Mouse (Mus musculus) heart, postnatal 4 days (tissue): ENCODE measurements at regions not wholly inside any gene's neighbourhood (a gene's known extent, or its start where the extent isn't known, plus 50 kb on each side); places are given as distances from the start of the nearest gene placed in this dataset.

Experiments used
- DNase-seq: peaks from one replicate; pipeline ENCODE4 v3.0.0; 2021

GRCm38 (mm10) chr10:31076948-31077347 is 234.3 kb upstream of the Hey2 start:
- DNase-seq: no peak

DNA sequence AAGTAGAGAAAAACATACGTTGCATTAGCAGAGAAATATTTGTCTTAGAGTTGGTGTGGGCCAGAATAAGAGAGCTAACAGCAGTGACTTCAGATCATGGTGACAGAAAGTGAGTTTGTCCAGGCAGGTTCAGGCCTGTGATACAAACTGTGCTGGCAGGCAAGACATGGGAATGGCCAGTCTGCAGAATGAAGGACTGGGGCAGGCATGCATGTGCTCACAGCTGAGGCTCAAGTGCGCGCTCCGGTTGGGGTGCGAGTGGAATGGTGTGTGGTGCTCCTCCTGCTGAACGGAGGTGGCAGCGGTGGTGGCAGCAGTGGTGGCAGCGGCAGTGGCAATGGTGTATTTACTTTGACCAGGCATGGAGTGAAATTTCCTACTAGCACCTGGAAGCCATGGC is 233.8 kb upstream of the Hey2 start:
- no peak for DNase-seq

DNA sequence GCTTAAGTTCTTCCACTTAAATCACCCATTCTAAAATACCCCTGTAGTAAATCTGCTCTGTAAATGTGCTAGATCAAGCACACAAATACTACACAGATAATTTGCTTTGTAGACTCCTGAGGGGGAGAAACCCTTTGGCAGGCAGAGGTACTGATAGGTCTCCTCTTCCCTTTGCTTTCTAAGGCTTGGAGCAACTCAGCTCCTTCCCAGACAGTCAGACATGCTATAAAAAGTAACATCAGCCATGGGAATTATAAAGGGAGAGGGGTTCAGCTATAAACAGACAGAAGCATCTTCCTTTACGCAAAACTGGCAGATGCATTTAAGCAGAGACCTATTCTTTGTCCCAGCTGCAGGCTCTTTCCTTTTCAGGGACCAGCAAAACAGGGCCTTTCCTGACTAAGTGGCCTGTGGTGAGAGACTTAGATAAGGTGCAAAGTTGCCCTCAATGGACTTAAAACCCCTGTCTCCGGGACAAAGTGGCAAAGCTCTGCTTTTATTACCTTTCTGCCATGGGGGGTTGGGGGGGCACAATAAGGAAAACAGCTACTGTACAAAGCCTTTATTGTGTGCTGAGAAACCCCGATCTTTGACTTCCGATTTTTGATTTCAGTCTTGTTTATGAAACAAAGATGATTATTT is 231.5 kb upstream of the Hey2 start:
- no peak for DNase-seq

DNA sequence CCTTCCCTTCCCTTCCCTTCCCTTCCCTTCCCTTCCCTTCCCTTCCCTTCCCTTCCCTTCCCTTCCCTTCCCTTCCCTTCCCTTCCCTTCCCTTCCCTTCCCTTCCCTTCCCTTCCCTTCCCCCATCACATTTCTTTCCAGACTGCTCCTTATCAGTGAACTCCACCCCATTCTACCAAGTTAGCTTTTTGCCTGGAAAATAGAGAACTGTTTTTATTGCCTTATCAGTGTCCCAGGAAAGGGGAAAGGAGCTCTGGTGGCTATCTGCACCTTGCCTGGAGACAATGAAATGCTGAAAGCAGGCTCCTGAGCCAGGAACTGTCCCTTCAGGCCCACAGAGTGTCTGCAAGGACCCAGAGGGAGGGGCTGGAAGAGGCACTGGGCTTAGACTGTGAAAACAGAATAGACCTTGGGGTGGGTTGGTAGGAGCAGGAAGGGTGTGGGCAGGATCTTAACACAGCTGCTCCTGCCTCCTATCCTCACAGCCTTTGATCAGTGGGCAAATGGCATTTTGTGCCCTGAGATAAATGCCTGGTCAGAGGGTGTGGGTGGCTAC is 226.1 kb upstream of the Hey2 start:
- no peak for DNase-seq

DNA sequence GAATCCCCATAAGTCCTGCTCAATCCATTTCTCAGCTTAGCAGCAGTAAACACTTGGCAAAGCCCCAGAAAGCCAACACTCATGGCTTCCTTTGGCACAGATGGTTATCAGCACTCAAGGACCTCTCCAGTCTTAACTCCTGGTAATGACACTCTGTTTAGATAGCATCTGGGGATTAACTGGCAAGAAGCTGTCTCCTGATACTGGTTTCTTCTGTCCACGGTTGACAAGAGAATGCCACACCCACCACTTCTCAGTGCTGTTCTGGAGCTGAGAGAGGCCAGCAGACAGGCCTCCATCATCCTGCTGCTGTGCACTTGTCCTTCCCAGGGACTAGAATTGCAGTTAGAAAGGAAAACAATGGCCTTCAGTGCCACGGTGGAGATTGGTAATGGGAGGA is 220.1 kb upstream of the Hey2 start:
- DNase-seq: no peak

DNA sequence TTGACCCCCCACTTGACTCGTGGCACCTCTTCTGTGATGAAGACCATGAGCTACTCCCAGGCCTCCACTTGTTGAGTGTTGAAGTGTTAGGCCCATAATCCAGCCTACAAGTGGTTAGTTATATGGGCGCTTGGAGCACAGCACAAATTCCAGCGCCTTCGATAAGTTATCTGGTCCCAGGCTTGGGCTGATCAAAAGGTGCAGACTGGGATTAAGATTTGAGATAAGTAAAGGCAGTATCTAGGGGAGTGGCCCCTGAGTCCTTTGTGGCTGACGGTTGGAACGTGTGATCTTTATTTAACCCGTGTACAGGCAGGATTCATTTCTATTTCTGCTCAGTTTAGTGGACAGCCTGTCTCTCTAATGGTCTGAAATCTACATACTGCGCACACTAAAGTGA is 210.7 kb upstream of the Hey2 start:
- DNase-seq: no peak

DNA sequence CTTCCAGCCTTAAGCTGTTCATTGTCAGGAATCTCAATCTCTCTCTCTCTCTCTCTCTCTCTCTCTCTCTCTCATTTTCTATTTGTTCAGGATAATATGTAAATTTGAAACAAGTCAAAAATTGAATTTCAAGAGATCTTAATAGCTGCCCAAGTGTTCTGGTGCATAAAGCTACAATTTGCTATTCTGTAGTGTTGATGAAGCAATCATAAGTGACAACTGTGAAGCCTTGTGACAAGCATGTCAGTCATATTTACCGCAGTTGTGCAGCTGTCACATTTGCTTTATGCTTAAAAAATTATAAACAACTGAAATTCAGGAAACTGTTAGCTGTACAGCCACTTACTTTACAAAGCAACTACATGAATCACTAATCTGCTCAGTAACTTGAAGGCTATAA is 208.6 kb upstream of the Hey2 start:
- DNase-seq: no peak

GRCm38 (mm10) chr10:31049352-31049751 is 206.8 kb upstream of the Hey2 start:
- DNase-seq: no peak

- DNase-seq: no peak
Measured at GRCm38 (mm10) chr10:31035611-31036010, 193.0 kb upstream of the Hey2 start.

- DNase-seq: no peak
Measured at GRCm38 (mm10) chr10:31034782-31035181, 192.2 kb upstream of the Hey2 start.

DNA sequence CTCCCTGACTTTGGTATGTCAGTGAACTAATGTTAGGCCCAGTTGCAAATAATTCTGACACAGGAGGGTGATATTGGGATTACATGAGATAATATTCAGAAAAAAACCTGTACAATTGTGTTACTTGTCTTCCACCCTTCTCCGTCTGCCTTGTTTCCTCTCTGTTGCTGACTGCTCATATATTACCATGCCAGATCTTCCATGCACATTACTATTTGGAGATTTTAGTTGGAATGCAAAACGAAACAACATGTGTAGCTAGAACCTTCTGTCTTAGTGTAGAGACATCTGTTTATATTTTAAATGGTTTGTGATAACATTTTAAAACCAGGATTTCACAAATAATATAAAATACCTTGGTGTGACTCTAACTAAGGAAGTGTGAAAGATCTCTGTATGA is 188.1 kb upstream of the Hey2 start:
- DNase-seq: no peak

GRCm38 (mm10) chr10:31026440-31026839 is 183.8 kb upstream of the Hey2 start:
- no peak for DNase-seq

DNA sequence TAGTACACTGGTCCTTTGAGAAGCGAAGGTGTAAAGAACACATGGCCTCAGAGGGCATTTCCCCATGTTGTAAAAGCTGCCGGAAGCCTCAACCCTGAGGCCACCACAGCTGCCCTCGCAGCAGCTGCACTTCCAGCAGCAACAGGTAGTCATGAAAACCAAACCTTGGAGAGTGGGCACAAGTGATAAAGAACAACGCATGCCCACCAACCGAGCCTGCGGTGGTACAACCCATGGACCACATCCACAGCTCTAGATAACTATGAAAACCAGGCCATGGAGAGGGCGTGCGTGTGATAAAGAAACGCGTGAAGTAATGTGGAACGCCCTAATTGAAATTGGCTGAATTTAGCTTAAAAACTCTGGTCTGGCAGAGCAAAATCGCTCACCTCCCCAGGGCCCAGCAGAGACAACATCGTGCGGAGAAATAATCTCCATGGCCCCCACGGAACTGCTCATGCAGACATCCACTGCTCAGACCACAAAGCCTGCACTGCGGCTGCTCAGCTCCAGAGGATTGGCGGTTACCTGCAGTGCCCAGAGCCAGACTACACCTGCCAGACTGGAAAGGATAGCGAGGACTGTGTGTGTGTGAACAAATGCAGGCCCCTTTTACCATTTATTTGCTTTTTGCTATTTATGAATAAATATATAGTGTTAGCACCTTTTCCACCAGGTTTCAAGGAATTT is 170.2 kb upstream of the Hey2 start:
- DNase-seq: no peak

DNA sequence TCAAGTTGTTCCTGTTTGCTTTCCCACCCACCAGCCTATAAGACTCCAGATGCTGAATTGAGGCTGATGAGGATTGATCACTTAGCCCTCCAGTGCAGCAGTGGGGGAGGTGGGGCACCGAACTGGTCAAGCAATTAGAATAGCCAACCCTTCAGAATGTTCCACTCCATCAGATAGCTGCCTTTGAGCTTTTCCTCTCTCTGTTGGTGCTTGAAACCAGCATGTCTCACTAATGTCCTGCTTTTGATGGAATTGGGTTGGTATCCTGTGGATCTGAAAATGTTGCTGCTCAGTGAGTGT is 167.3 kb upstream of the Hey2 start:
- DNase-seq: no peak

DNA sequence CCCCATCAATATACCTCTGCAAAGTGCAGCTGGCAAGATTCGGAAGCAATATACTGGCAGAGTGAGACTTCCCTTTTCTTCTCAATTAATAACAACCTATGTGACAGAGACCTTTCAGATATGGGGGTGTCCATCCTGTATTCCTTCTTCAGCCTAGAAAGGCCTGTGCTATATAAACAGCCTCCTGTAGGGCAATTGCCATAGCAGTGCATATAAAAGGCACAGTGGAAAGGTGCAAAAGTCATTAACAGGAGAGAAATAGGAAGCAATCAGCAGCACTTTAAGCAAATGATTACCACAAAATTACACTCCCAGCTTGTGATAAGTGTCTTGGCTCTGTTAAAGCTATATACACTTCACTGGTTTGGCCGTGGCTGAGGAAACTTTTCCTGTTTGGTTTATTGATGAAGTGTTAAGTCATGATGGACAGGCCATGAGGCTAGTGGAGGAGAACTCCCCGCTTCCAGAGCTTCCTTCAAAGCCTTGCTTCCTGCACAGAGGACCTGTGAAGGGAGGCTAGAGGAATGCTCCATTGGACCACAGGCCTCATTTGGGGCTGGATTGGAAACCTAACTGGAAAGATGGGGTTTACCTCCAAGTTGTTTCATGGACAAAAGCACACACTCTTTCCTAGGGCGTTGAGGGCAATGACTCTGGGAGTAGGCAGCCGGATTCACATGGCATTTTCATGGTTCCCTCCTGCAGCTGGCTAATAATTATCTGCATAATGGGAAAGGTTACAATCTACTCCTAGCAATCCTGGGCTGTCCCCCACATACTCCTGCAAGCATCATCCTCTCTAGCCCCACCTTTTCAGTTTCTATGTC is 166.7 kb upstream of the Hey2 start:
- no peak for DNase-seq

DNA sequence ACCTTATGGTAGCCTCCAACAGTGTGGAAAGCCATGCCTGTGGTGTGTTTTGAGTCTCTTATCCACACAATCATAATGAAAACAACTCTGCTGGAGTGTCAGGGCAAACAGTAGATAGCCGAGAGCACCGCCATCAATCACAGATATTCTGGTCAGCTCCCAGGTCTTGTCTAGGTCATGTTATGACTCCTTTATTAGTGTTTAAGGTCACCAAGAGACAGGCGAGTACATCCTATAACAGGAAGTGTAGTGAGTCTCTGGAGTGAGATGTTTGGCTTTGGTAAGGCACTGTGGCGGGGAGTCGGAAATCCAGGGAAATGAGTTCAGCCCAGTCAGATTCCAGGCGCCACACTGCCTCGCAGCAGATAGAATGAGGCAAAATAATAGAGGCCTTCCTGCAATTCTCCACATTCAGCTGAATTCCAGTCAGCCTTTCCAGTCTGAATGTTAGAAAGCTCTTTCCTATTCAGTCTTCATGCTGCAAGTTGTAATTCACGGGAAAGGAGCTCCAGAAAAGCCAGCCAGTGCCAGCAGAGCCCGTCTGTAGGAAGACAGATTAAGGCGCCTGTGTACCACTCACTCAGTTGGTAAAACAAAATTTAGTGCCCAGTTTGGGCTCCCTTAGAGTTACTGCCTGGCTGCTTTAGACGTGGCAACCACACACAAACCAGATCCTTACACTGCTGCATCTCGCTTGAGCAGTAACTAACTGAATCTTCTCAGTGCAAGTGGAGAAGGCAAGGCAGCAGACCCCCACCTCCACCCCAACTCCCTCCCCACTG is 155.8 kb upstream of the Hey2 start:
- DNase-seq: peak; percentile 10

DNA sequence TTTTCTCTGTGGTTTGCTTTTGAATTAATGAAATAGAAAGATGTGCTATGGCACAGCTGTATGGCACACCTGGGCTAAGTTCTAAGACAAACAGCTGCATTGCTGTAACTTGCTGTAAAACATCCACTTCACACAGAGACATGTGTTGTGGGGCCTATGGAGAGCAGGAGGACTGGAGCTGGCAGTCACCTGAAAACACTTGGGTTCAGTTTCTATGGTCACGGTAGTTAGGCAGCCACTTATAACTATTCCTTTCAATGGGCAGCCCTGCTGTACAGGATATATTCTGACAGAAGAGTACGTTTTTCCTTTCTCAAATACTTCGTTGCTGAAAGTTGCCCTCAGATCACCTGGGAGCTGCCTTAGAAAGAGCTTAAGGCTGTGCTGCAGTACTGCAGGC is 149.6 kb upstream of the Hey2 start:
- no peak for DNase-seq

GRCm38 (mm10) chr10:30980279-30980968 is 137.8 kb upstream of the Hey2 start:
- DNase-seq: peak; percentile 41

DNA sequence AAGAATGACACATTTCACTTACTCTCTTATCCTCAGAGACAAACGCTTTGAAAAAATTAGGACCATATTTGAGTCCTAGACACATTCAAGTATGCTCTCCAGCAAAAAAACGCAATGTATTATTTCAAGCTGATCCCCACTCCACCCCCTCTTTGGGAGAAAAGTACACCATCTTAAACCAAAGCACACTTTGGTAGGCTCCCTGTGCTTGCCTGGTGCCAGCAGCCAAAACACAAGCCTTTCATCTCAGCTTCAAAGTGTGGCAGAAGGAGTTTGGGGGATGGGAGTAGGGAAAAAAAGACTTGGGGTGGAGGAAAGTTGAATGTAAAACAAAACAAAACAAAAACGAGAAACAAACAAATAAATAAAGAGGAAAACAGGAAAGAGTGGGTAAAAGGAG is 137.2 kb upstream of the Hey2 start:
- no peak for DNase-seq

- DNase-seq: no peak
Measured at GRCm38 (mm10) chr10:30966176-30966575, 123.6 kb upstream of the Hey2 start.

DNA sequence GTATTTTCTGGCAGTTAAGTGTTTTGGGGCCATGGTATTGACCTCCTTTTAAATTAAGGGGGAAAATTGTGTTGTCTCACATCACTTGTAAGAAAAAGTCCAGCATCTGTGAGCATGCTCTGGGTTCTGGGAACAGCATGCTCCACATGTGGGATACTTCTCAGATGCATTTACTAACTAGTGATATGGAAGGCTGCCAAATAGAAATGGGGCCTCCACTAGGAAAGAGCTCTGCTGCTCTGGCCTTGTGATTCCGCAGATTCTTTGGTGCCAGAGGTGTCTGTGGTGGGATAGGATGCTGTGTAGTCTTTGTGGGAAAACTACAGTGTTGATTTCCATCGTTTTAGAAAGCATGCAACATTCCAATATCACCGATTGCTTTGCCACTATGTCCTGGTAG is 111.2 kb upstream of the Hey2 start:
- DNase-seq: peak; percentile 4

GRCm38 (mm10) chr10:30952410-30952809 is 109.8 kb upstream of the Hey2 start:
- DNase-seq: no peak
